Mouse (Mus musculus) ES-E14 (cell line): ENCODE results near the gene Smdt1. TPM values are rescaled to one million over a fixed set of nuclear protein-coding genes. Genes with fewer than 3 reads are reported as not detected.
"Not testable (repeated sequence)": the region's sequence is repeated elsewhere in the genome, so short reads cannot be mapped to it uniquely, and the experiment has no call there.

ENCODE experiments used
- DNase-seq: peaks from one replicate; pipeline ENCODE4 v3.0.0-alpha.2; 2013; ENCODE audit warnings: low read depth, low spot score
- H3K27ac ChIP-seq: 2 replicates; pipeline ENCODE4 v1.5.1; 2012; ENCODE audit warnings: low read depth, mild to moderate bottlenecking, low read length, moderate library complexity, mixed read lengths; ENCODE audit not compliant: poor library complexity, insufficient read depth, severe bottlenecking
- H3K36me3 ChIP-seq: 2 replicates; pipeline ENCODE4 v1.6.1; 2012; ENCODE audit warnings: mild to moderate bottlenecking, low read length, moderate library complexity, mixed read lengths; ENCODE audit not compliant: control insufficient read depth, poor library complexity, insufficient read depth, severe bottlenecking
- H3K4me1 ChIP-seq, 2 experiments: fragments of 150-350 bp in 1 of 2; sonication (generic) in 1 of 2; 2 replicates each; pipeline ENCODE4 v1.6.1; 2012; ENCODE audit warnings: low read length in 2 of 2, mild to moderate bottlenecking in 1 of 2, mixed read lengths in 1 of 2; ENCODE audit not compliant: control insufficient read depth in 2 of 2, insufficient read depth in 2 of 2, poor library complexity in 1 of 2
- H3K4me3 ChIP-seq, 2 experiments: fragments of 150-350 bp in 1 of 2; sonication (generic) in 1 of 2; 2 replicates each; pipeline ENCODE4 v1.5.1; 2012; ENCODE audit warnings: low read length in 2 of 2, low read depth in 1 of 2, mild to moderate bottlenecking in 1 of 2, mixed read lengths in 1 of 2; ENCODE audit not compliant: insufficient read depth in 1 of 2, poor library complexity in 1 of 2, severe bottlenecking in 1 of 2
- H3K9ac ChIP-seq: 2 replicates; pipeline ENCODE4 v1.6.1; 2012; ENCODE audit warnings: low read depth, mild to moderate bottlenecking, low read length, mixed read lengths; ENCODE audit not compliant: poor library complexity, insufficient read depth, severe bottlenecking
- H3K9me3 ChIP-seq: fragments of 150-350 bp; sonication (generic); 2 replicates; pipeline ENCODE4 v1.6.1; 2012; ENCODE audit warnings: low read depth, mild to moderate bottlenecking, low read length; ENCODE audit not compliant: control insufficient read depth, insufficient read depth
- CHD2 ChIP-seq: IDR thresholded peaks from 2 replicates; pipeline ENCODE4 v1.6.1; 2014; ENCODE audit warnings: mild to moderate bottlenecking, low read depth, low read length, inconsistent platforms
- HCFC1 ChIP-seq: IDR thresholded peaks from 2 replicates; pipeline ENCODE4 v1.6.1; 2012; ENCODE audit warnings: low read length, inconsistent platforms, borderline replicate concordance; ENCODE audit not compliant: insufficient read depth
- MAFK ChIP-seq: IDR thresholded peaks from 2 replicates; pipeline ENCODE4 v1.6.1; 2014; ENCODE audit warnings: mild to moderate bottlenecking, low read depth, low read length, inconsistent platforms; ENCODE audit not compliant: insufficient read depth
- ZC3H11A ChIP-seq: IDR thresholded peaks from 2 replicates; pipeline ENCODE4 v1.6.1; 2012; ENCODE audit warnings: low read depth, mild to moderate bottlenecking, inconsistent platforms, low read length, borderline replicate concordance
- ZNF384 ChIP-seq: IDR thresholded peaks from 2 replicates; pipeline ENCODE4 v1.6.1; 2012; ENCODE audit warnings: low read depth, low read length, inconsistent platforms
- in situ Hi-C, 2 experiments: fragments of 600-800 bp; cut with MboI; formaldehyde crosslinking; loops; one replicate each; pipeline ENCODE4 v1.15.1; 2025; ENCODE audit warnings: low sequenced_read_pairs in 2 of 2, inconsistent platforms in 1 of 2; ENCODE audit not compliant: unreplicated experiment in 2 of 2
- total RNA-seq: library from RNA; depleted of rRNA; stranded (reverse); fragments of 300-350 nt; gene quantifications from 2 replicates; pipeline ENCODE4 v1.2.3, GENCODE M21; 2012

Gene Smdt1
- total RNA-seq, 1 experiment: 222 TPM

DNA sequence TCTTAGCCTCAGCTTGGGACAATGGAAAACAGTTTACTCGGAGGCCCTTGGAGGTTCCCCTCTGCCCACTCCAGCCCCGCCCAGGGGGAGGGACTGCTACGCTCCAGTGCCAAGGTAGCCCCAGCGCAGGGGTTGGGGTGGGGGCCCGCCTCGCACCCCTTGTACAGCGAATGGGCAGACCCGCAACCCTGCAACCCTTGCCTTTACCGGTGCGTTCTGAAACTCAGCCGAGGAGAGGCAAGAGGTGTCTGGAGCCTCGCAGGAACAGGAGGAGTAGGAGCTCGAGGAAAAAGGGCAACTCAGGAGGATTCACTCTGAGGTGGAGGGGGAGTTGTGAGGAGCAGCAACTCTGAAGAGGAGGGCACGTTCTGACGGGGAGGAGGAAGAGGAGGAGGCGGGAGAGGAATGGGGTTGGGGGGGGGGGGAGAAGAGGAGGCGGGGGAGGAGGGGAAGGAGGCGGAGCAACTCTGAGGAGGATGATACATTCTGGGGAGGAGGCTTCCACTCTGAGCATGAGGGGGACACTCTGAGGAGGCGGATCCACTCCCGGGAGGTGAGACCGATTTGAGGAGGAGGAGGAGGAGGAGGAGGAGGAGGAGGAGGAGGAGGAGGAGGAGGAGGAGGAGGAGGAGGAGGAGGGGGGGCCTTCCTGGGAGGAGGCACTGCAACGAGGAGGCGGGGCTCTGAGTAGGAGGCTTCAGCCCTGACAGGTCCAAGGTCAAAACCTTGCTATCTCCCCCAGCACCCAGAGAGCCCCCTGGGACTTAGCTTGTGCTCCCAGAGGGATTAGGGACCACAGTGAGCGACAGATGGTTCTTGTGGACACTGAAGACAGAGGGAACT is 41.3 kb downstream of the Smdt1 start, which contains the start of gene Cyp2d22:
Gene Cyp2d22, minus strand, starts transcription at position 390 of the 843 bp plus-strand sequence.
- peak within 1 kb of the TSS; percentile 35 to 60 for H3K4me3 ChIP-seq
- H3K27ac ChIP-seq: no peak within 1 kb of the TSS
- no peaks in the 10 kb centered on the region for H3K36me3 ChIP-seq
- in situ Hi-C loops: no loop called here
- no peaks in the 10 kb centered on the region for H3K9me3 ChIP-seq
- H3K4me1 ChIP-seq: peaks cover 0 to 2% of the 10 kb centered on the region in 2 experiments; a peak in 1 of 4 replicates
- DNase-seq: peak; percentile 11
- 0 out of 2 replicates have a peak within 1 kb of the TSS, but pooled peaks have one; percentile 9 for H3K9ac ChIP-seq
- TF ChIP-seq MAFK (no peak), ZC3H11A (no peak), ZNF384 (no peak), HCFC1 (no peak), CHD2 (no peak)

DNA sequence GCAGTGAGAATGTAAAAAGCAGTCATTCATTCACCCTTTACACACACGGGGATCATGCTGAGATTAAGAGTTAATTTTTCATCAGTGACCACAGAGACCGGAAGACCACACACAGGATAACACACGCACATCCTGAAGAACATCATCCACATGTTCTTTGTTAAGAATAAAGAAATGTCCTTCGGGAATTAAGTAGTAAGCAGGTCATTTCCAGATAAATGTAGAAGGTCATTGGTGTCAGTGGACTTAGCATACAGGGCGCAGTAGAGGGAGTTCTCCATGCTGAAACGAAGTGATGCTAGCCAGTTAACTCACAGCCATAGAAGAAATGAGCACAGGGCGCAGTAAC is 41.9 kb downstream of the Smdt1 start:
- H3K36me3 ChIP-seq: no peaks in the 10 kb centered on the region
- in situ Hi-C loops: no loop called here
- H3K27ac ChIP-seq: no peak overlapping the region
- DNase-seq: no peak
- H3K9me3 ChIP-seq: no peaks in the 10 kb centered on the region
- TF ChIP-seq ZC3H11A (no peak), HCFC1 (no peak), ZNF384 (no peak), MAFK (no peak), CHD2 (no peak)
- H3K4me3 ChIP-seq: no peak overlapping the region
- H3K9ac ChIP-seq: no peak overlapping the region
- peaks cover 0 to 2% of the 10 kb centered on the region in 2 experiments; a peak in 1 of 4 replicates for H3K4me1 ChIP-seq

DNA sequence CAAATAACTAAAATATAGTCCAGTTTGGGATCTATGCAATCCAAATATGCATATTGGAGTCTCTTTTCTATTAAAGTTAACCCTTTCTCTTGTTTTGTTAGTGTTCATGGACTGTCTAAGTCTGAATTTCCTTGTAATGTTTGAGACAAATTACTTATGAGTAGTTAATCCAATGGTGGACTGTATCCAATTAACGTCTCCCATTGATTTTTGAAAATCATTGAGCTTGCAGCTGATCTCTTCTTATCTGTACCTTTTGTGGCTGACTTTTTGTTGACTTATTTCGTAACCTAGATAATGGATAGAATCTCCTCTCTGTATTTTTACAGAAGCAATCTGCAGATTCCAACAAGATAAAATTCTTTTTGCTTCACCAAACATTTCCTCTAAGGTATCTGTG is 43.7 kb downstream of the Smdt1 start:
- H3K36me3 ChIP-seq: no peaks in the 10 kb centered on the region
- H3K9me3 ChIP-seq: no peaks in the 10 kb centered on the region
- H3K4me1 ChIP-seq: peaks cover 0 to 2% of the 10 kb centered on the region in 2 experiments; a peak in 1 of 4 replicates
- H3K27ac ChIP-seq: no peak overlapping the region
- no peak for TF ChIP-seq ZNF384
- no peak for TF ChIP-seq ZC3H11A
- no peak for TF ChIP-seq CHD2
- TF ChIP-seq MAFK: no peak
- no peak for DNase-seq
- H3K4me3 ChIP-seq: no peak overlapping the region
- H3K9ac ChIP-seq: no peak overlapping the region
- in situ Hi-C loops: no loop called here

DNA sequence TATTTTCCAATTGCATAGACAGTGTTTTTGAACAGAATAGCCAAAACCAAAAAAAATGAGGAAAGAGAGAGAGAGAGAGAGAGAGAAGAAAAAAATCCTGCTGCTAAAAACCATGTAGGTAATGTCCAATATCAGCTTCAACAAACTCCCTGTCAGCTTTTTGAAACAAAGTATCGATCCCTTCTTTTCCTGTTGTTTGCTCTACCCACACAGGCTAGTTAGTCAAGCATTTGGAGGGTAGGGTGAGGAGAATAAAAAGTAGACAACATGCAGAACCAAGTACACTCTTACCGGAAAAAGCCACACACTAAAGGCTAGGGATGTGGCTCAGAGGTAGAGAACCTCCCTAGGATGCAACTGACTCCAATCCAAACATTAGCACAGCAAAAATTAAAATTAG is 47.0 kb downstream of the Smdt1 start:
- in situ Hi-C loops: no loop called here
- H3K4me3 ChIP-seq: no peak overlapping the region
- no peak overlapping the region for H3K9ac ChIP-seq
- no peaks in the 10 kb centered on the region for H3K9me3 ChIP-seq
- TF ChIP-seq HCFC1 (no peak), ZC3H11A (no peak), ZNF384 (no peak), MAFK (no peak), CHD2 (no peak)
- H3K36me3 ChIP-seq: no peaks in the 10 kb centered on the region
- no peak overlapping the region for H3K27ac ChIP-seq
- H3K4me1 ChIP-seq: no peaks in the 10 kb centered on the region; a peak in 1 of 4 replicates
- no peak for DNase-seq

DNA sequence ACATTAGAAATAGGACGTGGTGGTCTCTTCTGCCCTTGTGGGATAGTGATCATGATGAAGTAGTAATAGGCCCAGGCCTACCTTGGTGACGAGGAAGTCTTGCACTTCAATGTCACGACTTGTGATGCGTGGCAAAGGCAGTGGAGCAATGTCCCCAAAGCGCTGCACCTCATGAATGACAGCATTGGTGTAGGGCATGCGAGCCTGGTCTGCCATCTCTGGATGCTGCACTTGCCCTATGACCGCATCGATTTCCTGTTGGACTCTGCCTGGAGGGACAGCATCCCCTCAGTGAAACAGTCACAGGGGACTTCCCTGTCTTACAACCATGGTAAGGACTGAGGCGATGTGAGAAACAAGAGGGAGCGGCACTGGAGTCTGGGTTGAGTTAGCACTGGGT is 51.2 kb downstream of the Smdt1 start:
- H3K4me3 ChIP-seq, DNase-seq, H3K27ac ChIP-seq, H3K9me3 ChIP-seq, H3K36me3 ChIP-seq, H3K9ac ChIP-seq, in situ Hi-C loops, H3K4me1 ChIP-seq: not testable (repeated sequence)

DNA sequence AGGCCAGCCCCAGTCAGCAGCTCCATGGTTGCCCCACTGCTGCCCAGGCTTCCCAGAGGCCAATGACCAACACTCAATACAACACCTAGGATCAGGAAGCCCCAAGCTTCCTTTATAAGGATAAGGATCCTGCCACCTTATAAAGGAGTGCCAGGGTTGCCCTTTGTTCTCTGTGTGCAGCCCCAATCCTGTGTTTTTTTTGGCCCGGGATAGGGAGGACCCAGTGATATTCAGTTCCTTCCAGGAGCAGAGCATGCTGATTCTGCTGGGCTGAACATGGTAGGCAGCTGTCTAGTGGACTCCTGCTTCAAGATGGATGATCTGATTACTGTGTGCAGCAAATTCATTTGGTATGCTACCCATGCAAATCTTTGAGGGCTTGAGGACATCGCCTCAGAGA is 55.2 kb downstream of the Smdt1 start, which contains the start of gene Cyp2d11:
Gene Cyp2d11, minus strand, starts transcription at position 101 of the 400 bp plus-strand sequence.
- H3K36me3 ChIP-seq, DNase-seq, H3K4me3 ChIP-seq, H3K27ac ChIP-seq, H3K9me3 ChIP-seq, in situ Hi-C loops, H3K4me1 ChIP-seq, H3K9ac ChIP-seq: not testable (repeated sequence)

DNA sequence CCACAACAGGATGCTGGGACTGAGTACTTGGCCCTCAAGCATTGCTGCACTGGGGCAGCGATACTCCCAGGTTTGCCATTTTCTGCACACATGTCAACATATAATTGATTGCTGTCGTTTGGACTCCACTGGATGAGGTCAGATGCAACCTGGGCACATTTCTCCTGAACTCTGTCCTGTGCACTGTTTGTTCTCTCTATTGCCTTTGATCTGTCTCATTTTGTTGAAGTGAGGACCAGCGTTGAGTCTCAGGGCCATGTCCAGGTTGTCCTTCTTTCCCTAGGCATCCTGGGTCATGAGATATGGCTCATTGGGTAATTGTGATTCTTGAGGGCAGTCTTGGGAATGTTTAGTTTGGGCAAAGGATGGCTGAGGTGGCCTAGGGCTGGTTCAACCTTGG is 57.2 kb downstream of the Smdt1 start:
- H3K36me3 ChIP-seq, H3K9ac ChIP-seq, in situ Hi-C loops, DNase-seq, H3K4me3 ChIP-seq, H3K27ac ChIP-seq, H3K9me3 ChIP-seq, H3K4me1 ChIP-seq: not testable (repeated sequence)
